Mouse (Mus musculus) embryonic facial prominence, embryonic 13.5 days (tissue): Measurements from ENCODE around the gene Zfp791. TPM values are rescaled to one million over a fixed set of nuclear protein-coding genes. Genes with fewer than 3 reads are reported as not detected.
"Not testable (repeated sequence)": the region's sequence is repeated elsewhere in the genome, so short reads cannot be mapped to it uniquely, and the experiment has no call there.

Experiments used
- ATAC-seq: fragments of 200-750 bp; cut with Nextera tagmentation; 2 replicates; pipeline ENCODE4 v1.8.0; 2017; ENCODE audit warnings: low read depth; ENCODE audit not compliant: insufficient number of reproducible peaks, insufficient read depth, low FRiP score, low TSS enrichment
- H3K27ac ChIP-seq: fragments of 300-500 bp; sonication (generic); 2 replicates; pipeline ENCODE4 v1.5.1; 2015; ENCODE audit warnings: moderate library complexity, mild to moderate bottlenecking, inconsistent platforms
- H3K27me3 ChIP-seq: fragments of 300-500 bp; sonication (generic); 2 replicates; pipeline ENCODE4 v1.6.1; 2015; ENCODE audit warnings: mild to moderate bottlenecking, inconsistent platforms
- H3K36me3 ChIP-seq: fragments of 300-500 bp; sonication (generic); 2 replicates; pipeline ENCODE4 v1.6.1; 2015; ENCODE audit warnings: mild to moderate bottlenecking, inconsistent platforms
- H3K4me1 ChIP-seq: fragments of 300-500 bp; sonication (generic); 2 replicates; pipeline ENCODE4 v1.6.1; 2015; ENCODE audit warnings: inconsistent platforms
- H3K4me2 ChIP-seq: fragments of 300-500 bp; sonication (generic); 2 replicates; pipeline ENCODE4 v1.6.1; 2015; ENCODE audit warnings: moderate library complexity, mild to moderate bottlenecking, inconsistent platforms
- H3K4me3 ChIP-seq: fragments of 300-500 bp; sonication (generic); 2 replicates; pipeline ENCODE4 v1.5.1; 2015; ENCODE audit warnings: mild to moderate bottlenecking, inconsistent platforms
- H3K9ac ChIP-seq: fragments of 300-500 bp; sonication (generic); 2 replicates; pipeline ENCODE4 v1.6.1; 2015; ENCODE audit warnings: mild to moderate bottlenecking, inconsistent platforms
- H3K9me3 ChIP-seq: fragments of 300-500 bp; sonication (generic); 2 replicates; pipeline ENCODE4 v1.6.1; 2016; ENCODE audit warnings: inconsistent platforms
- WGBS: fragments of 180-500 bp; shearing (Covaris S2); methylation state at CpG from one replicate; pipeline ENCODE4 v1.1.7; 2015; ENCODE audit warnings: mixed read lengths; 5-methylcytosine and 5-hydroxymethylcytosine counted together
- polyA plus RNA-seq: library from polyadenylated mRNA; unstranded; fragments of >200 nt; fragmentation: Nextera tagmentation; extraction: Ambion mirVana; gene quantifications from 2 replicates; pipeline ENCODE4 v1.2.1, GENCODE M21; 2015

Zfp791 gene
- polyA plus RNA-seq, result 2.9 and 3.1 TPM in 2 replicates

DNA sequence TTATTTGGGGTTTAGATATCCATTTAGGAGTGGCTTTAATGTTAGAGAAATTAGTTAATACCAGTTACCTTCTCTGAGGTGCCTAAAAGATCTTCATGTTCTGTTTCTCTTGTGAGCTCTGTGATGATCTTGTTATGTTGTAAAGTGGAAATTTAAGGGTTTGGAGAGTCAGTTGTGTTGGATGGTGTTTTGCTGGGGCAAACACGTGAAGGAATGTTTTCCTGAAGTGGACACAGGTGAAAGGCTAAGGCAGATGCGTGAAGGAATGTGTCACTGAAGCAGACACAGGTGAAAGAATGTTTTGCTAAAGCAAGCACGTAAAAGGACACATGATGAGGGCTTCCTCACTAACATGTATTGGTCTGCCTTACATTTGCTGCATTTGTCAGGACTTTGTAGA, at the start of gene Zfp791:
Gene Zfp791, minus strand, starts transcription at position 101 of the 400 bp plus-strand sequence.
- peaks cover 6% of the 10 kb centered on the region; the same call in 1 of the 2 replicates for H3K4me1 ChIP-seq
- WGBS, result 74% methylated on average over 3 of the region's 3 CpGs
- ATAC-seq, result no peak

DNA sequence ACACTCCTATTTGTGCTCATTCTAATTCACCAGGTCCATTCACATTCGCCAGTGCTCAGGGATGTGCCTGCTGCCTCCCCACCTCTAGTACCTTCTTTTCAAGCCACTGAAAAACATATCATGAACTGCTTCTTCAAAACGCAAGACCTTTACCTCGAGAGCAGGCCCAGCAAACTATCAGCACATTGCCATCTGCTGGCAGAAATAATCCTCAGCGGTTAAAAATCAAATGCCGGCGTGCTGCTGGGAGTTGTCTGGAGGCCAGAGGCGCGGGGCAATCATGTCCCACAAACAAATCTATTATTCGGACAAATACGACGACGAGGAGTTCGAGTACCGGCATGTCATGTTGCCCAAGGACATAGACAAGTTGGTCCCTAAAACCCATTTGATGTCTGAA, 48.4 kb upstream of the Zfp791 start:
- H3K27ac ChIP-seq, result no peak overlapping the region

More for the DNA sequence above, at the start of gene Zfp791:
- Histone ChIP-seq H3K9me3 (no peaks in the 10 kb centered on the region), H3K9ac (no peak within 1 kb of the TSS), H3K36me3 (no peaks in the 10 kb centered on the region), H3K27me3 (no peaks in the 10 kb centered on the region), H3K4me3 (no peak within 1 kb of the TSS), H3K4me2 (no peak within 1 kb of the TSS), H3K27ac (no peak within 1 kb of the TSS)

DNA sequence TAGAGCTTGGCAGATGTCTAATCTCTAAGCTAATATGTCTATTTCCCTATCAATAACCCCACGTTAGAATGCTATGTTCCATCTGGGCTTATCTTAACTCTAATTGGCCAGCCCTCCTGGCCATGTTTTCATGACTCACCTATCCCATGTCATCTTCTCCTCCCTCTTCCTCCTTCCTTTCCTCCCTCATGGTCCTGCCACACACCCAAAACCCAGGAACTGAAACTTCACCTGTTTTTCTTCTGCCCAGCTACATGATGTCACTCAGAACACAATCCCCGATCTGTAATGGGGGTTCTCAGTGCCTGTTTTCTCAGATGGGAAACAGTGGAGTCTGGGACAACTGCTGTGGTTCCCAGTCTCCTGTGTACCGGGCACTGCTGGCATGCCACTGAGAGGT, 28.7 kb upstream of the Zfp791 start, which contains the start of gene Cks1brt:
Gene Cks1brt, plus strand, starts transcription at position 301 of the 400 bp plus-strand sequence.
- H3K9me3 ChIP-seq, result peaks cover 35% of the 10 kb centered on the region
- no peak for ATAC-seq
- H3K27ac ChIP-seq, result no peak within 1 kb of the TSS
- no peak within 1 kb of the TSS for H3K9ac ChIP-seq
- WGBS, result 76% methylated on average over 3 of the region's 3 CpGs
- H3K4me3 ChIP-seq, result no peak within 1 kb of the TSS
- H3K4me2 ChIP-seq, result no peak within 1 kb of the TSS
- H3K36me3 ChIP-seq, result no peaks in the 10 kb centered on the region
- no peaks in the 10 kb centered on the region for H3K4me1 ChIP-seq
- H3K27me3 ChIP-seq, result no peaks in the 10 kb centered on the region

More for the DNA sequence above, 48.4 kb upstream of the Zfp791 start:
- Histone ChIP-seq H3K36me3 (no peaks in the 10 kb centered on the region), H3K9me3 (no peaks in the 10 kb centered on the region; the same call in 1 of the 2 replicates), H3K4me3 (no peak overlapping the region), H3K27me3 (no peaks in the 10 kb centered on the region), H3K4me2 (no peak overlapping the region), H3K4me1 (no peaks in the 10 kb centered on the region), H3K9ac (no peak overlapping the region)
- no peak for ATAC-seq
- WGBS, result 28% methylated on average over 14 of the region's 14 CpGs

DNA sequence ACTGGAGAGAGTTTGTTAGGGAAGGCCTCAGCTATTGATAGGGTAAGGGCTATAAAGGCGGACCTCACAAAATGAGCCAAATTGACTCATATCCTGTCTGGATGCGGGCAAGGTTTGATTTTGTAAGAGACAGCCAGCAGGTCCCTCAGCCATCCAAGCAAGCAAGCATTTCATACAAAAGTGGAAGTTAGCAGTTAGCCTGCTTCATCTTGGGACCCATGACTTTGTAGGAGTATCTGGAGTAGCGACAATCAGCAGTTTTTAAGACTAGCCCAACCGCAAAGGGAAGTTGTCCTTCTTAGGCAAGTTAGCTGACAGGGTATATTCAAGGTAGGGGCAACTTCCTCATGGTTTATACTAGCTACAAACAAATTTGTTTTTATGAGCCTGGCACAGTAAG, 19.6 kb upstream of the Zfp791 start:
- Histone ChIP-seq H3K9ac (no peak overlapping the region), H3K27ac (no peak overlapping the region), H3K4me1 (no peaks in the 10 kb centered on the region), H3K27me3 (no peaks in the 10 kb centered on the region), H3K9me3 (no peaks in the 10 kb centered on the region), H3K4me3 (no peak overlapping the region), H3K36me3 (no peaks in the 10 kb centered on the region), H3K4me2 (no peak overlapping the region)
- no peak for ATAC-seq
- WGBS, result 92% methylated on average over 4 of the region's 4 CpGs

DNA sequence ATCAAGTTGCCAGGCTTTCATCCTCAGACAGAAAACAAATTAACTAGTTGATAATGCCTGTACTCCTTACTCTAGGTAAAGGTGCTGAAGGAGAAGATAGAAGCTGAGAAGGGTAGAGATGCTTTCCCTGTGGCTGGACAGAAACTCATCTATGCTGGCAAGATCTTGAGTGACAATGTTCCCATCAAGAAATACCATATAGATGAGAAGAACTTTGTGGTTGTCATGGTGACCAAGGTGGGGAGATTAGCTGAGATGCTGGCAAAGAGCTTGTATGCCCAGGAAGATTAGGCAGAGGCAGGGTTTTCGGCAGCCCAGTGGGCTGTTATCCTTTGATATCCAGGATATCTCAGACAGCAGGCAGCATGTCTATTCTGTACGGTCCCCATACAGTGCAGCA, 12.8 kb upstream of the Zfp791 start:
- 96% methylated on average over 2 of the region's 2 CpGs for WGBS
- not testable (repeated sequence) for H3K4me3 ChIP-seq, H3K27ac ChIP-seq, H3K36me3 ChIP-seq, ATAC-seq, H3K4me1 ChIP-seq, H3K4me2 ChIP-seq, H3K27me3 ChIP-seq, H3K9ac ChIP-seq, H3K9me3 ChIP-seq

DNA sequence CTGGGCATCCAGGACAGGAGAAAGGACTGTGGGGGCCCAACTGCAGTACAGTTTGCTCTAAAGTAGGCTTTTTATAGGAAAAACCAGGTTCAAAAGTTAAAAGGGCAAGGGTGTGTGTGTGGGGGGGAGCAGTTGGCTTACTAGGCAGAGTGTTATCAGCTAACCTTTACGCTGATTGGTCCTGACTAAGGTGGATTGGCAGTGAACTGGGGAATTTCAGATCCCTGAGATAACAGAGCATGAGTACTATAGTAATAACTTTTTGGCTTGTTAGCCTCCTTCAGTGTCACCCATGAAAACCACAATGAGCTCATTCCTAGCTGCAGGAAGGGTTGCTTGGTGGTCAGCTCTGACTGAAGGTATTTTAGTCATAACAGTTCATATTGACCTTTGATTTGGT, 9.4 kb upstream of the Zfp791 start:
- WGBS, result 91% methylated on average over 1 of the region's 1 CpGs
- ATAC-seq, result no peak

DNA sequence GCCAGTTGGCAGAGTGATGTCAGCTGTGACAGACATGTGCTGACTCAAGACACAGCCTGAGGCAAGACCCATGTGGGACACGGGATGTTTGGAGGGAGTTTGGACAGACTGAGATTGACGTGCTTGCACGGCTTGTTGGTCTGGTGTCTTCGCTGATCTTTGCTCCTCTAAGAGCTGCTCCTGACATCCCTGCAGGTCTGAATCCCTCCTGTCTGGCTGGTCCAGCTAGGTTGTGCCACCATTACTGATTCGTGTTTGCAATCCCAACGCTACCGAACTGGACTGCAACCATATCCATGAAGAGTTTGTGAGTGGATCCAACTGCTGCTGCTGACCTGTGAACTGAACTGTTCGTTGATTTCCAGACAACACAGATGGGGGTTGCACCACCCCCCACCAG, 796 bp upstream of the Zfp791 start:
- peaks cover 4% of the 10 kb centered on the region; the same call in 1 of the 2 replicates for H3K4me1 ChIP-seq
- H3K36me3 ChIP-seq, result no peaks in the 10 kb centered on the region
- no peak overlapping the region for H3K9ac ChIP-seq
- H3K4me2 ChIP-seq, result no peak overlapping the region
- no peak for ATAC-seq
- H3K4me3 ChIP-seq, result no peak overlapping the region
- H3K27ac ChIP-seq, result no peak overlapping the region
- no peaks in the 10 kb centered on the region for H3K9me3 ChIP-seq
- 90% methylated on average over 8 of the region's 8 CpGs for WGBS
- H3K27me3 ChIP-seq, result no peaks in the 10 kb centered on the region

More for the DNA sequence above, 9.4 kb upstream of the Zfp791 start:
- Histone ChIP-seq H3K27me3 (peaks cover 7% of the 10 kb centered on the region; the same call in 1 of the 2 replicates), H3K36me3 (no peaks in the 10 kb centered on the region), H3K9ac (no peak overlapping the region), H3K27ac (no peak overlapping the region), H3K4me1 (no peaks in the 10 kb centered on the region), H3K4me2 (no peak overlapping the region), H3K9me3 (peaks cover 2% of the 10 kb centered on the region; the same call in 1 of the 2 replicates), H3K4me3 (no peak overlapping the region)

DNA sequence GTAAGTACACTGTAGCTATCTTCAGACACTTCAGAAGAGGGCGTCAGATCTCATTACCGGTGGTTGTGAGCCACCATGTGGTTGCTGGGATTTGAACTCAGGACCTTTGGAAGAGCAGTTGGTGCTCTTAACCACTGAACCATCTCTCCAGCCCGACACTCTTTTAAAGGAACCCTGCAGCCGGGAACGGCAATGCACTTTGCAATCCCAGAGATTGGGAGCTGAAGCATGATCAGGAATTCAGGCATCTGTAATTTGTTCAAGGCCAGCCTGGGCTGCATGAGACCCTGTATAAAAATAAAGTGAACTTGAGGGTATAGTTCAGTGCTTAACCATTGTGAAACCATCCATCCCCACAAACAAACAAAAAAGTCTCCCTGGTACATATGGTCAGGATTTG, 2.6 kb downstream of the Zfp791 start:
- 76% methylated on average over 5 of the region's 5 CpGs for WGBS
- not testable (repeated sequence) for H3K27ac ChIP-seq, H3K36me3 ChIP-seq, H3K4me2 ChIP-seq, H3K27me3 ChIP-seq, H3K9me3 ChIP-seq, H3K4me3 ChIP-seq, H3K9ac ChIP-seq, H3K4me1 ChIP-seq, ATAC-seq

DNA sequence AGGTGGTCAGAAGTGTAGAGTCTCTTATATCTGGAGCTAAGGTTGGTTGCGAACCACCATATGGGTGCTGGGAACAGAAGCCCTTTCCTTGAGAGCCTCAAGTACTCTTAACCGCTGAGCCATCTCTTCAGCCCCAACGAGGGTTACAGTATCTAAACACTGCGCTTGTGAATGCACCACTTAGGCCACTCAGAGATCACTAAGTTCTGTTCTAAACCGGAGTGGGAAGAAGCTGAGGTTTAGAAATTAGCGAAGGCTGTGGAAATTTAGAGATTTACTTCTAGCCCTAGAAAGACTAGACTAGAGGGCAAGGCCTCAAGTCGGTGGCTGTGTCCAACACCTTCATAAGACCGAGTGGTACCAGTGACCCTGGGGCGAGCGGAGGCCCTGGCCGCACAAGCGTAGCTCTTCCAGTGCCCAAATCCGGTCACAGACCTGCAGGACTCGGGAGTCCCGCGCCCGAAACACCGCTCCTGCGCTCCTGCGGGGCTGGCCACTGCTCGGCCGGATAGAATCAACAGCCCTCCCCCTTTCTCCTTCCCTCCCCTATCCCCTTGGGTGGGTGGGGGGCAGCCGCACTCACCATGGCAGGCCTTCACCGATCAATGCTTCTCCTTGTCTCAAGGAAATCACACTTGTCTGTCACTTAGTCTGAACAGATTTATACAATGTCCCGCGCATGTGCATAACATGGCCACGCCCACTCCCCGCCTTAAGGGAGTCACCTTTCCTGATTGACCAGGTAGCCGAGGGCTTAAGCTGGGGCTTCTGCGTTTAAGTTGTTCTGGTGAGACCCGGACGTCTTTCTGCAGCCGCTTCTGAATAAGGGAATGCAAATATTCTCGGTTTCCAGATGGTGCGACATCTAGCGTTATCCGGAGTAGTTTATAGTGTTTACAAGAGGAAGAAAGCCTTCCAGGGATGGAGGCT, 3.6 kb downstream of the Zfp791 start:
- WGBS, result 6% methylated on average over 37 of the region's 37 CpGs
- H3K9ac ChIP-seq, result peak overlapping the region; percentile 82
- peak overlapping the region; percentile 74 for H3K4me3 ChIP-seq
- ATAC-seq, result peak; percentile 89
- H3K4me2 ChIP-seq, result peak overlapping the region; percentile 74
- no peaks in the 10 kb centered on the region for H3K27me3 ChIP-seq
- H3K36me3 ChIP-seq, result peaks cover 6% of the 10 kb centered on the region; the same call in 1 of the 2 replicates
- H3K9me3 ChIP-seq, result no peaks in the 10 kb centered on the region
- H3K4me1 ChIP-seq, result peaks cover 6% of the 10 kb centered on the region; the same call in 1 of the 2 replicates
- H3K27ac ChIP-seq, result peak overlapping the region; percentile 77

DNA sequence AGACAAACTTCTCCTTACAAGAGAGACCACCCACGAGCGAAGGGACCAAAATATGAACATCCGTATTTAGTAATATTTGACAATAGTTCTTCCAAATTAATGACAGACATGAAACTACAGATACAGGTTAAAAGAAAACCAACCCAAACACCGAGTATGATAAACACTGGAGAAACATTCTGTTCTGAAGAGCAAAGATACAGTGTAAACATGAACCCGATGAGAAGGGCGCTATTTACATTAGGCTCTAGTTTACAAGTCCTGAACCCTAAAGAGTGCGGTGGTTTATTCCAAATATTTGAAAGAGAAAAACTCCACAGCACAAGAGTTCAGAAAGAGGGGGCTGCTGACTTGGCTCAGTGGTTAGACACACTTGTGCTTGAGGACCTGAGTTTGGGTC, 5.9 kb downstream of the Zfp791 start:
- no peak for ATAC-seq
- WGBS, result 91% methylated on average over 7 of the region's 7 CpGs
- no peak overlapping the region for H3K4me3 ChIP-seq

DNA sequence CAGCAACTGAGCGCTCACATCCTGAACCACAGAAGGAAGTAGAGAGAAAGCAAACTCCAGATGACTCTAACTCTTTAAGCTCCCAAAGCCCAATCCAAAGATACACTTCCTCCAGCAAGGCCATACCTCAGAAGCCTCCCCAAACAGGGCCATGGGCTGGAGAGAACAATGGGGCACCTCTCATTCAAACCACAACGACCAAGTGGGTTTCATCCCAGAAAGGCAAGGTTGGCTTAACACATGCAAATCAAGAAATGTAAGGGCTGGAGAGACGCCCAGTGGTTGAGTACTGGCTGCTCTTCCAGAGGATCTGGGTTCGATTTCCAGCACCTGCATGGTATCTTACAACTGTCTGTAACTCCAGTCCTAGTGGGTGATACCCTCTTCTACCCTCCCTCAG, 7.4 kb downstream of the Zfp791 start:
- ATAC-seq, result no peak

More for the DNA sequence above, 5.9 kb downstream of the Zfp791 start:
- Histone ChIP-seq H3K36me3 (peaks cover 18% of the 10 kb centered on the region), H3K27ac (no peak overlapping the region), H3K27me3 (no peaks in the 10 kb centered on the region), H3K4me2 (no peak overlapping the region), H3K9me3 (no peaks in the 10 kb centered on the region), H3K4me1 (peaks cover 6% of the 10 kb centered on the region; the same call in 1 of the 2 replicates), H3K9ac (no peak overlapping the region)

DNA sequence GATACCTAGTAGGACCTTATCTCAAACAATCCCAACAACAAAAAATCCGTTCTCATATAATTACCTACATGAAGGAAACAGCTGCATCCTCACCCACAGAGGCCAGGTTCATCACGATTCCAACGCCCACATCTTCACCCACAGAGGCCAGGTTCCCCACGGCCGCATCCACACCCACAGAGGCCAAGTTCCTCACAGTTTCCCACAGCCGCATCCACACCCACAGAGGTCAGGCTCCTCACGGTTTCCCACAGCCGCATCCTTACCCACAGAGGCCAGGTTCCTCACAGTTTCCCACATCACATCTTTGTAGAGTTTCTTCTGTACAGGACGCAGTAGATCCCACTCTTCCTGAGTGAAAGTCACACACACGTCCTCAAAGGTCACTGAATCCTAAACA, 9.7 kb downstream of the Zfp791 start:
- H3K4me1 ChIP-seq, result no peaks in the 10 kb centered on the region
- no peak overlapping the region for H3K9ac ChIP-seq
- H3K27me3 ChIP-seq, result no peaks in the 10 kb centered on the region
- H3K9me3 ChIP-seq, result peaks cover 3% of the 10 kb centered on the region; the same call in 1 of the 2 replicates
- H3K4me2 ChIP-seq, result no peak overlapping the region
- 97% methylated on average over 10 of the region's 10 CpGs for WGBS
- peaks cover 55% of the 10 kb centered on the region for H3K36me3 ChIP-seq
- H3K27ac ChIP-seq, result no peak overlapping the region
- no peak for ATAC-seq
- no peak overlapping the region for H3K4me3 ChIP-seq

More for the DNA sequence above, 7.4 kb downstream of the Zfp791 start:
- 71% methylated on average over 4 of the region's 4 CpGs for WGBS
- H3K9ac ChIP-seq, result no peak overlapping the region
- H3K9me3 ChIP-seq, result peaks cover 3% of the 10 kb centered on the region; the same call in 1 of the 2 replicates
- peaks cover 6% of the 10 kb centered on the region; the same call in 1 of the 2 replicates for H3K4me1 ChIP-seq
- peaks cover 33% of the 10 kb centered on the region for H3K36me3 ChIP-seq
- no peak overlapping the region for H3K4me3 ChIP-seq
- H3K4me2 ChIP-seq, result no peak overlapping the region
- H3K27ac ChIP-seq, result no peak overlapping the region
- no peaks in the 10 kb centered on the region for H3K27me3 ChIP-seq
